Mouse (Mus musculus) testis, postnatal 14 days (tissue): ENCODE measurements around the gene Mslnl.

ENCODE experiments used
- DNase-seq: peaks from one replicate; pipeline ENCODE4 v3.0.0; 2021; ENCODE audit warnings: low spot score

Mslnl gene

GRCm38 (mm10) chr17:25786280-25786679, 50.4 kb downstream of the Mslnl start, which contains the start of gene Ccdc78:
TSS of gene Ccdc78 (plus strand) at chr17:25786580.
- no peak for DNase-seq

GRCm38 (mm10) chr17:25786781-25787504, 51.1 kb downstream of the Mslnl start:
- no peak for DNase-seq

GRCm38 (mm10) chr17:25791320-25791842, 55.5 kb downstream of the Mslnl start:
- DNase-seq, result no peak

GRCm38 (mm10) chr17:25791843-25792527, 56.1 kb downstream of the Mslnl start:
- peak; percentile 82 for DNase-seq

GRCm38 (mm10) chr17:25792615-25793014, 56.8 kb downstream of the Mslnl start, which contains the start of gene Fam173a:
TSS of gene Fam173a (minus strand) at chr17:25792901.
- DNase-seq, result peak; percentile 63

- DNase-seq, result no peak
These were observed 58.4 kb downstream of the Mslnl start for GRCm38 (mm10) chr17:25794197-25794596.

GRCm38 (mm10) chr17:25794998-25795397, 59.2 kb downstream of the Mslnl start:
- DNase-seq, result no peak

GRCm38 (mm10) chr17:25795609-25796092, 59.8 kb downstream of the Mslnl start, which contains the start of gene AC134908.4:
TSS of gene AC134908.4 (minus strand) at chr17:25795659.
- no peak for DNase-seq

- no peak for DNase-seq
These were observed 60.4 kb downstream of the Mslnl start for GRCm38 (mm10) chr17:25796211-25796771.

GRCm38 (mm10) chr17:25796951-25797369, 61.1 kb downstream of the Mslnl start, which contains the start of gene Metrn:
TSS of gene Metrn (minus strand) at chr17:25797136.
- DNase-seq, result peak; percentile 89
